Mouse (Mus musculus): ENCODE results near the gene Daxx.

Gene Daxx

GRCm38 (mm10) chr17:33920282-33921097 lies 11.3 kb downstream of the Daxx start:
- peak; percentile 85 for DNase-seq (ENCODE audit: extremely low spot score, low spot score)

- no peak for DNase-seq (ENCODE audit: extremely low spot score, low spot score)
Observed at GRCm38 (mm10) chr17:33921361-33921760, 12.1 kb downstream of the Daxx start.

- no peak for DNase-seq (ENCODE audit: extremely low spot score, low spot score)
Observed at GRCm38 (mm10) chr17:33924577-33925283, 15.5 kb downstream of the Daxx start.

- DNase-seq (ENCODE audit: extremely low spot score, low spot score) = no peak
Observed at GRCm38 (mm10) chr17:33925406-33926116, 16.3 kb downstream of the Daxx start.

DNA sequence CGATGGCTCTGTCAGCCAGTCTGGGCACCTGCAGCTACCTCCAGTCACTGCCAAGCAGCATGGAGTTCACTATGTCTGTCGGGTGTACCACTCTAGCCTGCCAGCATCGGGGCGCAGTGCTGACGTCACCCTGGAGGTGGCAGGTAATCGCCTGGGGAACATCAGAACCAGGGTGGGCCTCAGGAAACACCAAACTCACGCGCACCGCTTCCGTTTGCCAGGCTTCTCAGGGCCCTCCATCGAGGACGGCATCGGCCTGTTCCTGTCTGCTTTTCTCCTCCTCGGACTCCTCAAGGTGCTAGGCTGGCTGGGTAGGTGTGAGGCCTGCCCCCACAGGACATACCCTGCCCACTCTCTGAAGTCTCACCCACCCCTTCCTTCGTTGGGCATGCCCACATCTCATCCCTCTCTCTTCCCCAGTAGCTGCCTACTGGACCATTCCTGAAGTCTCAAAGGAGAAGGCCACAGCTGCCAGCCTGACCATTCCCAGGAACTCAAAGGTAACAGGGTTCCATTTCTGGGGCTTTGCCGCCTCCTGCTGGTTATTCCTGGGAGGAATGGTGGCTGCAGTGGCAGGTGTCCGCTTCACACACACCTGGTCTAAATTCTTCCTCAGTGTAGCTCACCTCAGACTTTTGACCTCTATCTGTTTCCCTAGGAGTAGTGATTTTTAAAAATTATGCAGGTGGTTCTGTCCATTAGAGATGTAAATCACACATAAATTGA lies 17.2 kb downstream of the Daxx start:
- DNase-seq (ENCODE audit: extremely low spot score, low spot score) = no peak

GRCm38 (mm10) chr17:33928251-33928947 lies 19.2 kb downstream of the Daxx start:
- DNase-seq (ENCODE audit: extremely low spot score, low spot score) = no peak

GRCm38 (mm10) chr17:33929371-33930279 lies 20.4 kb downstream of the Daxx start, which contains the start of gene Rgl2:
Gene Rgl2, plus strand, starts transcription at chr17:33929543.
- peak; percentile 98 for DNase-seq (ENCODE audit: extremely low spot score, low spot score)

DNA sequence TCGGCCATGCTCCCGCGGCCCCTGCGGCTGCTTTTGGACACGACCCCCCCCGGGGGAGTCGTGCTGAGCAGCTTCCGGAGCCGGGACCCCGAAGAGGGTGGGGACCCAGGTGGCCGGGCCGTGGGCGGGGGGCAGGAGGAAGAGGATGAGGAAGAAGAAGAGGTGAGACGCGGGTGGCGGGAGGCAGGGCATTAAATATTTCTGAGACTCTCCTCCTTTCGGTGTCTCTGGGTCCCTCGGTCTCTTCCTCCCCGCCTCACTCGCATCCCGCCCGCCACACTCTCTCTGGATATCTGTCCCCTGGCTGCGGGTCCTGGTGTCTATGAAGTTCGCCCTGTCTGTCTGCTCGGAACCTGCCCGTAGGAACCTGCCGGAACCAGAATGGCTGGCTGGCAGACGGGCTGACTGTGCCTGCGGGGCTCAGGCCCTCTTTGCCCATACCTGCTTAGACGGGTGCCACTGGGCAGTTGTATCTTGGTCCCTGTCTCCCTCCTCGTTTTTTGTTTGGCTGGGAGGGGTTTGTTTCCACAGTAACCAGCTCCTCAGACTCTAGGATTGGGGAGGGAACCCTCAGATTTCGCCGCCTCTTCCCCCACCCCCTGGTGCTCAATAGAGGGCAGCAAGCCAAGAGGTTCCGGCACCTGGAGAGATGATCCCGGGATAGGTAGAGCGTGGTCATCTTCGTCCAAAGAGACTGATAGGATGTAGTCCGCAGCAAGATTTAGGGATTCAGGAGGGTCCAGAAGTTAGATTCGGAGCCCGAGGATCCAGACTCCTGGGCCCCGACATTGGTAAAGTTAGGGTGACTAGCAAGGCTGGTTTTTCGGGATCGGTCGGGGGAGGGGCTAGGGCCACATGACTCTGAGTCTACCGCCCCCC lies 21.3 kb downstream of the Daxx start:
- peak; percentile 54 for DNase-seq (ENCODE audit: extremely low spot score, low spot score)

GRCm38 (mm10) chr17:33931159-33931866 lies 22.1 kb downstream of the Daxx start:
- DNase-seq (ENCODE audit: extremely low spot score, low spot score) = no peak

GRCm38 (mm10) chr17:33931947-33932346 lies 22.7 kb downstream of the Daxx start:
- no peak for DNase-seq (ENCODE audit: extremely low spot score, low spot score)

DNA sequence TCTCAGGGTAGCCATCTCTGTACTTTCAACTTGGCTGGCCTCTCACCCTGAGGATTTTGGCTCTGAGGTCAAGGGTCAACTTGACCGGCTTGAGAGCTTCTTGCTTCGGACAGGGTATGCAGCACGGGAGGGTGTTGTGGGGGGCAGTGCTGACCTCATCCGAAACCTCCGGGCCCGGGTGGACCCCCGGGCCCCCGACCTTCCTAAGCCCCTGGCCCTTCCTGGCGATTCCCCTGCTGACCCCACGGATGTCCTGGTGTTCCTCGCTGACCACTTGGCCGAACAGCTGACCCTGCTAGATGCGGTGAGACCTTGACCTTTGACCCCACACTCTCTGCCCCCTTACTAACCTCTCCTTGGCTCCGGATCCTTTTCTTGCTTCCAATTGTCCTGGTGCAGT lies 23.2 kb downstream of the Daxx start:
- DNase-seq (ENCODE audit: extremely low spot score, low spot score) = no peak

DNA sequence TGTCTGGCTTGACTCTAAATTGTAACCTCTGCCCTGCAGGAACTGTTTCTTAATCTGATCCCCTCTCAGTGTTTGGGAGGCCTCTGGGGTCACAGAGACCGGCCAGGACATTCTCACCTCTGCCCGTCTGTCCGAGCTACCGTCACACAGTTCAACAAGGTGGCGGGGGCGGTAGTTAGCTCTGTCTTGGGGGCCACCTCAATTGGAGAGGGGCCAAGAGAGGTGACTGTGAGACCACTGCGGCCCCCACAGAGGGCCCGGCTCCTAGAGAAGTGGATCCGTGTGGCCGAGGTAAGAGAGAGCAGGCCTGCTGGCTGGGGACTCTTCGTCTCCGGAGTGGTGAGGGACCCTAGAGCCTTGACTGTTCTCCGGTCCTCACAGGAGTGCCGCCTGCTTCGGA lies 23.8 kb downstream of the Daxx start:
- no peak for DNase-seq (ENCODE audit: extremely low spot score, low spot score)

- DNase-seq (ENCODE audit: extremely low spot score, low spot score) = no peak
Observed at GRCm38 (mm10) chr17:33935422-33936055, 26.3 kb downstream of the Daxx start.

GRCm38 (mm10) chr17:33936993-33937392 lies 27.8 kb downstream of the Daxx start:
- no peak for DNase-seq (ENCODE audit: extremely low spot score, low spot score)

GRCm38 (mm10) chr17:33938783-33939182 lies 29.6 kb downstream of the Daxx start:
- no peak for DNase-seq (ENCODE audit: extremely low spot score, low spot score)

- DNase-seq (ENCODE audit: extremely low spot score, low spot score) = peak; percentile 84
Observed at GRCm38 (mm10) chr17:33940206-33940805, 31.1 kb downstream of the Daxx start, which contains the start of the genes Pfdn6 and Wdr46. Gene Pfdn6, minus strand, starts transcription at chr17:33940343. Gene Wdr46, plus strand, starts transcription at chr17:33940660.

DNA sequence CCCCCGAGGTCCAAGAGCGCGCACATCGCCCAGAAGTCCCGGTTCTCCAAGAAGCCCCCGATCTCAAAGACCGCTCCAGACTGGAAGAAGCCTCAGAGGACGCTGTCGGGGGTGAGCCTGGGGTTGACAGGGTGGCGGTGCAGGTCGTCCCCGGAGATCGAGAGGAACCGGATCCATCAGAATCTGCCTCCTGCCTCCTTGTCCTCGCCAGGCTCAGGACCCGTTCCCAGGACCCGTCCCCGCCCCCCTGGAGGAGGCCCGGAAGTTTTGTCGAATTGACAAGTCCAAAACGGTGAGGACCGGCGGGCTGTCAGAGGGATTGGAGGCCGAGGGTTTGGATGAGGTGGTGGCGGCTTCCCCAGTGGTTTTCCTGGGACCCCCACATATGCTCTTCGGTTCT lies 31.8 kb downstream of the Daxx start:
- no peak for DNase-seq (ENCODE audit: extremely low spot score, low spot score)

Measured in neural tube, embryonic 10.5 days (tissue).